Mouse (Mus musculus) retina, postnatal 1 day (tissue): Measurements from ENCODE around the gene Arpp21.
"Not testable (repeated sequence)": the region's sequence is repeated elsewhere in the genome, so short reads cannot be mapped to it uniquely, and the experiment has no call there.

Experiments used
- DNase-seq: peaks from one replicate; pipeline ENCODE4 v3.0.0-alpha.2; 2012

The Arpp21 gene

GRCm38 (mm10) chr9:112100841-112101595 is 134.7 kb downstream of the Arpp21 start:
- no peak for DNase-seq

GRCm38 (mm10) chr9:112098267-112098666 is 137.5 kb downstream of the Arpp21 start:
- no peak for DNase-seq

- DNase-seq, result no peak
These were observed 140.0 kb downstream of the Arpp21 start for GRCm38 (mm10) chr9:112095708-112096107.

GRCm38 (mm10) chr9:112095198-112095597 is 140.5 kb downstream of the Arpp21 start:
- no peak for DNase-seq

GRCm38 (mm10) chr9:112078903-112079302 is 156.8 kb downstream of the Arpp21 start:
- no peak for DNase-seq

- peak; percentile 32 for DNase-seq
These were observed 157.3 kb downstream of the Arpp21 start for GRCm38 (mm10) chr9:112078453-112078852.

GRCm38 (mm10) chr9:112075273-112075672 is 160.5 kb downstream of the Arpp21 start:
- no peak for DNase-seq

GRCm38 (mm10) chr9:112074872-112075271 is 160.9 kb downstream of the Arpp21 start:
- peak; percentile 47 for DNase-seq

- no peak for DNase-seq
These were observed 164.4 kb downstream of the Arpp21 start for GRCm38 (mm10) chr9:112071368-112071767.

GRCm38 (mm10) chr9:112070961-112071360 is 164.8 kb downstream of the Arpp21 start:
- DNase-seq, result no peak

GRCm38 (mm10) chr9:112068250-112068649 is 167.5 kb downstream of the Arpp21 start:
- DNase-seq, result no peak

- DNase-seq, result no peak
These were observed 174.9 kb downstream of the Arpp21 start for GRCm38 (mm10) chr9:112060696-112061425.

GRCm38 (mm10) chr9:112054807-112055381 is 180.8 kb downstream of the Arpp21 start:
- no peak for DNase-seq

GRCm38 (mm10) chr9:112047903-112048467 is 187.8 kb downstream of the Arpp21 start:
- no peak for DNase-seq

GRCm38 (mm10) chr9:112040566-112040965 is 195.2 kb downstream of the Arpp21 start:
- DNase-seq, result peak; percentile 45

- DNase-seq, result peak; percentile 62
These were observed 198.0 kb downstream of the Arpp21 start for GRCm38 (mm10) chr9:112037732-112038131.

- not testable (repeated sequence) for DNase-seq
These were observed 201.9 kb downstream of the Arpp21 start for GRCm38 (mm10) chr9:112033840-112034239.

- no peak for DNase-seq
These were observed 203.6 kb downstream of the Arpp21 start for GRCm38 (mm10) chr9:112032169-112032568.

GRCm38 (mm10) chr9:112023562-112024015 is 212.1 kb downstream of the Arpp21 start:
- no peak for DNase-seq

GRCm38 (mm10) chr9:112023111-112023510 is 212.6 kb downstream of the Arpp21 start:
- DNase-seq, result no peak
